Mouse (Mus musculus) embryo, embryonic 10 days (tissue): Measurements from ENCODE around the gene Slc25a48.

Experiments
- DNase-seq: peaks from one replicate; pipeline ENCODE4 v3.0.0-alpha.2; 2015; ENCODE audit warnings: low spot score

Slc25a48 gene

DNA sequence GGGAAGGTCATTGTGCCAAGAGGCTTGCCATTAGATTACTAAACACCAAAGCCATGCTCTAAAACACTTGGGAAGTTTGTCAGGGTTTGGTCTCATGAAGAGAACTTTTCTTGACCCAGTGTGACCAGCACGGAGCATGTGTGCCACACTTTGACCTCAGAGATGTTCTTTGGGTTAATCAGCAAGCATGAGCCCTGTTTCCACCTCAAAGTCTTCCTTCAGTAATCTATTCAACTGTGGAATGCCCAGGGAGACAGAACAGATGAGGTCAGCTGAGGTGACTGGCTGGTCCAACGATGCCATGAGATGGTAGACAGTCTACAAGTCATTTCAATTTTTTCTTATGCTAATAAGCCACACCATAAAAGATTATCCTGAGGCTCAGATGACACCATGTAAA lies 71.6 kb downstream of the Slc25a48 start:
- no peak for DNase-seq

DNA sequence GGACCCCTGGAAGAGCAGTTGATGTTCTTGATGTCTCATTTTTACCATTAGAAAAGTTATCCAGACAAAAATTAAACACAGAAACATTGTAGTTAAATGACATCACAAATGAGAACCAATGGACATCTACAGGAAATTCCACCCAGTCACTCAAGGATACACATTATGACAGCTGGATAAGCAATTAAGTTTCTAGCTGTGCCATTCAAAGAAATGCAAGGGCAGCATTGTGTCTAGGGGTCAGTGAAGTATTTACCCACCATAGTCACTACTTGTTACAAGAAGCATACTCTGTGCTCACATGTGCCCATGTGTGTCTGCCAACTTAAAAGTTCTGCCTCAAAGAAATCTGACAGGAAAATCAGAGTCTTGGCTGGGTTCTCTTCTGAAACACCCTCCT lies 75.4 kb downstream of the Slc25a48 start:
- no peak for DNase-seq

DNA sequence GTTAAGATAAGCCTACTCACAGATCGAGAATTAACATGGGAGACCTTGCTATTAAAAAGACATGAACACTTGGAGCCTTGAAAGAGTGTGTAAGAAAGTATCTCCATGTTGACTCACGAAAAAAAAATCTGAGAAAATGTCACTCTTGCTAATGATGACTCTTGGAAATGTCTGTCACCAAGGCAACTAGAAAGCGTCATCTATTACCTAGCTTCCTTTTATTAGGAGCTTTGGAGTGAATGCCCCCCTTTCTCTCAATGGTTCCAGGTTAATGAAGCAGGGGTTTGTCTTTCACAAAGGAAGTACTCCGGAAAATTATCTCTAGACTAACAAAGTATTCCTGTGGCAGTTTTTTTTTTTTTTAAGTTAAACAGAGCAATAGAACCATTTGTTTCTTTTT lies 78.2 kb downstream of the Slc25a48 start:
- no peak for DNase-seq

DNA sequence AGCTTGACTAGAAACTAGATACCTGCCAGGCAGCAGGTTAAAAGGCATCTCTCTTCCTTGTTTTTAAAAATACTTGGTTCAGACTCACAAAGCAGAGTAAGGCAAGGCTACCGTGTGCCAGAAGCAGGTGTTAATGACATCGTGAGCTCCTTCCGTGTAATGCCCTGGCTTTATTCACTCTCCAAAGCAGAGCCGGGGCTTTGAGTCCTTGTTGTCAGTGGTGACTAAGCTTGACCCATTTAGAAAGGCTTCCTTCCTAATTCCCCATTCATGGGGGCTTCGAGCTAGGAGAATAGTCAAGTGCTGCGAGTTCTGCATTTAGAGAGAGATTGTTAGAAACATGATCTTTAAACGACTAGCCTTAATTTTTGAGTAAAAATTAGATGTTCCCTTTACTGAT lies 78.7 kb downstream of the Slc25a48 start:
- DNase-seq = no peak

DNA sequence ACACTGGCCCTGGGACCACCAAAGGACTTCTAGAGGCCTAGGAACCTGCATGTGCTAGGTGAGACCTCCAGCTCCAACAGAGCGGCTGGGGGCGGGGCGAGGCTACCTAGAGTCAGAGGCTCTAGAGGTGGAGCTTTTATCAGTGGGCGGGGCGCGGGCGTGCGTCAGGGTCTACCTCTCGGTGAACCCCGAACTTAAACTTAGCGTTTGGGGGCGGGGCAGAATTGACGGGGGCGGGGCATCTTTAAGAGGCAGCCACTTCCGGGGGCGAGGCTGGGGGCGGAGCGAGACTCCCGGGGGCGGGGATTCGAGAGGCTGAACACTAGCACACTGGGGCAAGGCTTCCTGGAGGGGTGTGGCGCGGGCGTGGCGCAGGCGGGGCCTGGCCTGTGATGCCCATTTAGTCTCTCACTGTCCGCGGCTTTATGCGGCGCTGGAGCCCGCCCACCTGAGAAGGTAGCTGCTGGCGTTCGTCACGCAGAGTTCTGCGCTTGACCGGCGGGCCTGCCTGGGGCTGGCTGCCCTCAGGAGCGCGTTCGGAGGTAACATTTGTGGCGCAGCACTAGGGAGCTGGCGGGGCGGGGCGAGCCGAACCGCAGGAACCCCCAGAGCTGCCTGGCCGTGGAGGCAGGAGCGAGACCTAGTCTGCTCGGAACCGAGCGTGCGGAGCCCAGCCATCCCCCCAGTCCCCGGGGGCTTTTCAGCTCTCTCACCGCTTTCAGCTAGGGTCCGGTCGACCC lies 84.1 kb downstream of the Slc25a48 start, which contains the start of gene Fbxl21:
Gene Fbxl21 (plus strand): TSS at position 392 of the 740 bp plus-strand sequence.
- peak; percentile 95 for DNase-seq

DNA sequence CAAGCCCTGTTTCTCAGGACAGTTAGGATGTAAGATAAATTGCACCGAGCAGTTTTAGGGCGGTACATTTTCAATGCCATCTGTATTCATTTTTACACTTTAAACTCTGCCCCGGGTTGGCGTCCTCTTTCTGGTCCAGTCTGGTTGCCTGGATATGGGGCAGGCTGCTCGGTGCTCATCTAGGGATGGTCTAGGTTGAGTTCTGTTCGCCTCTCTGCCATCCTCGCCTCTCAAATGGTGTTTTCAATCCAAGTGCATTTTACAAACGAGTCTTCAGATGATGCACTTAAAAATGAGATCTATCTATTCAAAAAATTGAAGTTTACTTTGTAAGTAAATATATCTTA lies 84.6 kb downstream of the Slc25a48 start:
- DNase-seq = no peak
